Mouse (Mus musculus) erythroblast, embryonic 14.5 days (primary cell): ENCODE measurements around the gene Plekhg1. TPM values are rescaled to one million over a fixed set of nuclear protein-coding genes. Genes with fewer than 3 reads are reported as not detected.

ENCODE experiments used
- H3K27me3 ChIP-seq: 2 replicates; pipeline ENCODE4 v1.6.1; 2012; ENCODE audit warnings: inconsistent platforms; ENCODE audit not compliant: control insufficient read depth
- H3K36me3 ChIP-seq: 2 replicates; pipeline ENCODE4 v1.6.1; 2012; ENCODE audit warnings: mild to moderate bottlenecking, inconsistent platforms; ENCODE audit not compliant: control insufficient read depth
- H3K4me1 ChIP-seq: 2 replicates; pipeline ENCODE4 v1.6.1; 2012; ENCODE audit warnings: inconsistent platforms; ENCODE audit not compliant: control insufficient read depth
- H3K4me3 ChIP-seq: replicated peaks from 2 replicates; pipeline ENCODE3; 2012; ENCODE audit warnings: moderate library complexity, mild to moderate bottlenecking, inconsistent platforms
- H3K9me3 ChIP-seq: 2 replicates; pipeline ENCODE4 v1.6.1; 2012; ENCODE audit warnings: low read length, inconsistent platforms, mixed read lengths; ENCODE audit not compliant: control insufficient read depth
- GATA1 ChIP-seq: IDR thresholded peaks from 2 replicates; pipeline ENCODE4 v1.6.1; 2012; ENCODE audit warnings: low read length, inconsistent platforms, mixed read lengths
- TAL1 ChIP-seq: IDR thresholded peaks from 3 replicates; pipeline ENCODE4 v1.6.1; 2012; ENCODE audit warnings: low read length, inconsistent platforms, mixed read lengths
- polyA plus RNA-seq: library from polyadenylated mRNA; stranded (reverse); fragments of >175 nt; gene quantifications from 2 replicates; pipeline ENCODE4 v1.2.3, GENCODE M21; 2012

Plekhg1 gene
- polyA plus RNA-seq, 1 experiment: not detected

GRCm38 (mm10) chr10:3891381-3892263 lies 151.5 kb downstream of the Plekhg1 start:
- Histone ChIP-seq H3K4me3 (no peak overlapping the region), H3K36me3 (no peaks in the 10 kb centered on the region), H3K9me3 (no peaks in the 10 kb centered on the region), H3K27me3 (no peaks in the 10 kb centered on the region), H3K4me1 (no peaks in the 10 kb centered on the region)
- TF ChIP-seq TAL1: no peak
- TF ChIP-seq GATA1: no peak

- TF ChIP-seq GATA1: no peak
- no peaks in the 10 kb centered on the region for H3K27me3 ChIP-seq
- no peaks in the 10 kb centered on the region for H3K36me3 ChIP-seq
- H3K4me1 ChIP-seq: no peaks in the 10 kb centered on the region
- H3K9me3 ChIP-seq: no peaks in the 10 kb centered on the region
- H3K4me3 ChIP-seq: no peak overlapping the region
These were observed 152.2 kb downstream of the Plekhg1 start for GRCm38 (mm10) chr10:3892368-3892767.

GRCm38 (mm10) chr10:3898068-3898467 lies 157.9 kb downstream of the Plekhg1 start:
- Histone ChIP-seq H3K36me3 (no peaks in the 10 kb centered on the region), H3K4me3 (no peak overlapping the region), H3K9me3 (no peaks in the 10 kb centered on the region), H3K27me3 (no peaks in the 10 kb centered on the region), H3K4me1 (no peaks in the 10 kb centered on the region)
- TF ChIP-seq GATA1 (no peak), TAL1 (no peak)

GRCm38 (mm10) chr10:3900416-3900956 lies 160.3 kb downstream of the Plekhg1 start:
- H3K9me3 ChIP-seq: no peaks in the 10 kb centered on the region
- TF ChIP-seq GATA1: no peak
- no peak for TF ChIP-seq TAL1

GRCm38 (mm10) chr10:3905747-3906146 lies 165.6 kb downstream of the Plekhg1 start:
- TF ChIP-seq TAL1 (no peak), GATA1 (no peak)
- Histone ChIP-seq H3K27me3 (no peaks in the 10 kb centered on the region), H3K4me1 (no peaks in the 10 kb centered on the region), H3K36me3 (no peaks in the 10 kb centered on the region), H3K9me3 (no peaks in the 10 kb centered on the region), H3K4me3 (no peak overlapping the region)

More at GRCm38 (mm10) chr10:3900416-3900956, 160.3 kb downstream of the Plekhg1 start:
- Histone ChIP-seq H3K27me3 (no peaks in the 10 kb centered on the region), H3K4me1 (no peaks in the 10 kb centered on the region), H3K4me3 (no peak overlapping the region), H3K36me3 (no peaks in the 10 kb centered on the region)

- no peaks in the 10 kb centered on the region for H3K9me3 ChIP-seq
- no peak overlapping the region for H3K4me3 ChIP-seq
- no peaks in the 10 kb centered on the region for H3K4me1 ChIP-seq
- TF ChIP-seq TAL1 (no peak), GATA1 (no peak)
- H3K27me3 ChIP-seq: no peaks in the 10 kb centered on the region
- H3K36me3 ChIP-seq: no peaks in the 10 kb centered on the region
These were observed 173.9 kb downstream of the Plekhg1 start for GRCm38 (mm10) chr10:3914104-3914503.

GRCm38 (mm10) chr10:3920368-3921152 lies 180.4 kb downstream of the Plekhg1 start:
- Histone ChIP-seq H3K27me3 (no peaks in the 10 kb centered on the region), H3K4me3 (no peak overlapping the region), H3K4me1 (no peaks in the 10 kb centered on the region), H3K9me3 (no peaks in the 10 kb centered on the region), H3K36me3 (no peaks in the 10 kb centered on the region)
- no peak for TF ChIP-seq GATA1
- TF ChIP-seq TAL1: no peak

GRCm38 (mm10) chr10:3928008-3928545 lies 187.9 kb downstream of the Plekhg1 start:
- Histone ChIP-seq H3K4me3 (no peak overlapping the region), H3K27me3 (no peaks in the 10 kb centered on the region), H3K4me1 (no peaks in the 10 kb centered on the region), H3K9me3 (no peaks in the 10 kb centered on the region), H3K36me3 (no peaks in the 10 kb centered on the region)
- TF ChIP-seq GATA1: no peak
- no peak for TF ChIP-seq TAL1

GRCm38 (mm10) chr10:3931831-3932230 lies 191.7 kb downstream of the Plekhg1 start:
- Histone ChIP-seq H3K27me3 (no peaks in the 10 kb centered on the region), H3K9me3 (no peaks in the 10 kb centered on the region), H3K36me3 (no peaks in the 10 kb centered on the region), H3K4me1 (no peaks in the 10 kb centered on the region), H3K4me3 (no peak overlapping the region)
- no peak for TF ChIP-seq TAL1
- no peak for TF ChIP-seq GATA1
